Comparison of ENCODE assay signal across 9 mouse cellular contexts in the genomic region with DNA sequence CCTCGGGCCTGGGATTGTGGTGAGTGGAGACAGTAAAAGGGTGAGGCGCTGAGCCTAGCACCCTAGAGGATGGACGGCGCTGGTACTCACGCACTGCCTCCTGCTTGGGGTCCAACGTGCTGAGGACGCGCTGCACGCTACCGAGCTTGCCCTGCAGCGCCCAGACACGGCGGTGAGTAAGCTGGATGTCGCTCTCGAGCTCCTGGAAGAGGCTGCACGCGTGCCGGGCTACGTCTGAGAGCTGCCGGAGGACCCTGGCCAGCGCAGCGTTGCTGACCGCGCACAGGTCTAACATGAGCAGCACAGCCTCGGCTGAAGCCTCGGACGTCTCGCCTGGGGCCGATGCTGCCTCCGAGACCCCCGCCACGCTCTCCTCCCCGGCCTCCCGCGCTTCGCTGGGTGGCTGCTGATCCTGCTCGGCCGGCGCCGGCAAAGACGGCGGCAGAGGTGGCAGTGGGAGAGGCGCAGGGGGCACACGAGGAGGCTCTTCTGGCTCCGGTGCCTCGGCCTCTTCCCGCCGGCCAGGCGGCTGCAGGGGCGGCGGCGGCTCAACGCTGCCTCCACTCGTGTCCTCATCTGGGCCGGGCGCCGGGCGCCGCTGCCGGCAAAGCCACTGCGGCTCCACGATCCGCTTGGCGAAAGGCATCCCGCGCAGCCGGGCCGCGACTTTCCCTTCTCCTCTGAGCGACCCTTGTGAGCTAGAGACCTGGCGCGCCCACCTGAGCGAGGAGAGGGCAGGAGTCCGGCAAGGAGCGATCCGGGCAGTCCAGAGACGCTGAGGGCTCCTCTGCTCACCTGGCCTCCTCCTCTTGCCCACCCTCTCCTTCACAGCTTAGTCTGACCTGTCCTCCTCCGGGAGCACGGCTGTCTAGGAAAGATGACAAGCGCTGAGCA. TPM values are rescaled to one million over a fixed set of nuclear protein-coding genes. Genes with fewer than 3 reads are reported as not detected.
A peak's percentile ranks its signal among the peaks of the same experiment; 100 is the strongest.
DNase-seq lines count a peak whose midpoint lies in the region; ATAC-seq and TF ChIP-seq lines count a peak whose summit lies in the region.
"Had no signal": no experiment of that assay in that cellular context is flagged by ENCODE, and none has a peak within 500 bp of the region (broad histone marks: within the 10 kb centered on the region; RNA-seq: fewer than 3 reads in every experiment).

No protein-coding gene starts in this region.

- peak overlapping the region; percentile 71 for H3K4me3 ChIP-seq in embryonic facial prominence, embryonic 10.5 days
- peak overlapping the region; percentile 53 for H3K4me3 ChIP-seq in heart, postnatal 0 days (ENCODE audit: low read depth, low read length)

- H3K4me2 ChIP-seq in heart, postnatal 0 days (ENCODE audit: low read depth, low read length): peak overlapping the region; percentile 90

- peak; percentile 30 for ATAC-seq in heart, postnatal 0 days (ENCODE audit: insufficient read depth, low read depth)
- no peak for ATAC-seq in inflammation-experienced regulatory T-cells, adult 6 months

- peak; percentile 78 for DNase-seq in 3134 (ENCODE audit: extremely low read depth, insufficient read length, low spot score)
- peak; percentile 62 for DNase-seq in adrenal gland, adult 2 months
- DNase-seq in embryonic facial prominence, embryonic 10.5 days (ENCODE audit: low spot score): peak; percentile 61
- peak; percentile 6 for DNase-seq in heart, postnatal 0 days (ENCODE audit: low spot score)
- peak; percentile 8 to 27 for DNase-seq in layer of hippocampus, postnatal 10 days (ENCODE audit: low spot score in 2 of 2)
- peak; percentile 20 to 50 for DNase-seq in lung, postnatal 4 days
- peak; percentile 30 to 40 for DNase-seq in right cerebral cortex, postnatal 10 days (ENCODE audit: low spot score in 2 of 2)

- no peak for TF ChIP-seq EP300 in heart, postnatal 0 days (IDR thresholded peaks at IDR 0.05; ENCODE audit: low read depth)

- H3K4me1 ChIP-seq in embryonic facial prominence, embryonic 10.5 days: peaks cover 16% of the 10 kb centered on the region
- no peaks in the 10 kb centered on the region for H3K4me1 ChIP-seq in heart, postnatal 0 days (ENCODE audit: control insufficient read depth, insufficient read depth)

- H3K36me3 ChIP-seq in embryonic facial prominence, embryonic 10.5 days (replicated peaks): no peaks in the 10 kb centered on the region
- H3K36me3 ChIP-seq in heart, postnatal 0 days (replicated peaks; ENCODE audit: control insufficient read depth, insufficient read depth, low read length): no peaks in the 10 kb centered on the region

- peak overlapping the region; percentile 83 for H3K27ac ChIP-seq in embryonic facial prominence, embryonic 10.5 days (replicated peaks)
- no peak overlapping the region for H3K27ac ChIP-seq in heart, postnatal 0 days (ENCODE audit: low read depth)
- H3K27ac ChIP-seq: macrophage had no signal

- peaks cover 89% of the 10 kb centered on the region for H3K27me3 ChIP-seq in embryonic facial prominence, embryonic 10.5 days (replicated peaks; ENCODE audit: low read depth, poor library complexity, severe bottlenecking)
- no peaks in the 10 kb centered on the region for H3K27me3 ChIP-seq in heart, postnatal 0 days (ENCODE audit: control insufficient read depth, insufficient read depth, low read length)

- no peaks in the 10 kb centered on the region for H3K9me3 ChIP-seq in embryonic facial prominence, embryonic 10.5 days
- H3K9me3 ChIP-seq in heart, postnatal 0 days (replicated peaks; ENCODE audit: control insufficient read depth, low read length): no peaks in the 10 kb centered on the region

- H3K9ac ChIP-seq in heart, postnatal 0 days (replicated peaks; ENCODE audit: low read depth, low read length): peak overlapping the region; percentile 37; the same call in 1 of the 2 replicates

- TF ChIP-seq CTCF in heart, postnatal 0 days (IDR thresholded peaks at IDR 0.05; ENCODE audit: low read depth): no peak

- WGBS in embryonic facial prominence, embryonic 10.5 days: 21% methylated on average over 79 of the region's 80 CpGs
- WGBS in heart, postnatal 0 days: 12% methylated on average over 65 of the region's 80 CpGs

RNA-seq across cellular contexts. Expression of a gene that starts 0.5 kb away (rescaled TPM):
- 1 to 10 TPM; 1.3 to 1.4 TPM for total RNA-seq in adrenal gland, adult 2 months (2021)
- polyA plus RNA-seq in adrenal gland, adult 2 months (2012; rRNA removed): 0.16 and 0.30 TPM in 2 replicates
- 2.9 and 3.4 TPM in 2 replicates for polyA plus RNA-seq in embryonic facial prominence, embryonic 10.5 days (2016; fragmentation: Nextera tagmentation; extraction: Ambion mirVana)
- 0.34 and 2.1 TPM in 2 replicates for total RNA-seq in heart, postnatal 0 days (2014; rRNA removed; ENCODE audit: low replicate concordance)
- polyA plus RNA-seq in heart, postnatal 0 days (2015; fragmentation: Nextera tagmentation; extraction: Ambion mirVana): 0.23 and 0.26 TPM in 2 replicates
- 1 to 10 TPM; 4.5 to 4.6 TPM for total RNA-seq in layer of hippocampus, postnatal 10 days (2021)
- not detected for polyA plus RNA-seq in inflammation-experienced regulatory T-cells, adult 6 months (2017; shearing (Covaris generic))
- polyA plus RNA-seq: macrophage had no signal

Comparison
In these comparisons a context has a peak if more than half of its experiments do, and no peak if none do; other contexts are left out.
1. DNase-seq: peak in every context shown above with its lines; median percentile 78 in 3134; 62 in adrenal gland, adult 2 months; 61 in embryonic facial prominence, embryonic 10.5 days; 35 in lung, postnatal 4 days; 35 in right cerebral cortex, postnatal 10 days; 18 in layer of hippocampus, postnatal 10 days; 6 in heart, postnatal 0 days.